Mouse (Mus musculus): ENCODE results near the gene Mid1.

DNA sequence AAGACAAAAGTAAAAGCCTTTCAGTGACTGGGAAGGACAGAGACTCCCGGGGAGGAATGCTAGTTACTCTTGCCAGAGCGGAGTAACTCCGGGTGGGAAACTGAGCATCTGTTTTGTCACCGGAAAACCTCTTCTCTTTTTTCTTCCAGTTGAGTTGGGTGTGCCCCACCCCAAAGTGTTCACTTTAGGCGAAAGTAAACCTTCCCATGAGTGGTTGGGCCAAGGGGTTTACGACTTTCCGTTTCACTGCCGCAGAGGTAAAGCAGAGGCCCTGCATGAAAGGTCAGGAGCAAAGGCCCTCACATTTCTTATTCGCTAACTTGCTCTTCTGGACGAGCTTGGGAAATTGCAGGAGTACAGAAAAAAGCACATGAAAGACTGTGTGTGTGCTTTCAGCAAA lies 195.8 kb downstream of the Mid1 start:
- TF ChIP-seq ZC3H11A (IDR thresholded peaks at IDR 0.05; ENCODE audit: borderline replicate concordance, low read depth, low read length) (no peak), HCFC1 (IDR thresholded peaks at IDR 0.05; ENCODE audit: borderline replicate concordance, insufficient read depth, low read length) (no peak), CHD2 (IDR thresholded peaks at IDR 0.05; ENCODE audit: low read depth, low read length) (no peak), MAFK (IDR thresholded peaks at IDR 0.05; ENCODE audit: insufficient read depth, low read depth, low read length) (no peak)
